8 mouse cellular contexts compared by ENCODE assay signal in the genomic region with DNA sequence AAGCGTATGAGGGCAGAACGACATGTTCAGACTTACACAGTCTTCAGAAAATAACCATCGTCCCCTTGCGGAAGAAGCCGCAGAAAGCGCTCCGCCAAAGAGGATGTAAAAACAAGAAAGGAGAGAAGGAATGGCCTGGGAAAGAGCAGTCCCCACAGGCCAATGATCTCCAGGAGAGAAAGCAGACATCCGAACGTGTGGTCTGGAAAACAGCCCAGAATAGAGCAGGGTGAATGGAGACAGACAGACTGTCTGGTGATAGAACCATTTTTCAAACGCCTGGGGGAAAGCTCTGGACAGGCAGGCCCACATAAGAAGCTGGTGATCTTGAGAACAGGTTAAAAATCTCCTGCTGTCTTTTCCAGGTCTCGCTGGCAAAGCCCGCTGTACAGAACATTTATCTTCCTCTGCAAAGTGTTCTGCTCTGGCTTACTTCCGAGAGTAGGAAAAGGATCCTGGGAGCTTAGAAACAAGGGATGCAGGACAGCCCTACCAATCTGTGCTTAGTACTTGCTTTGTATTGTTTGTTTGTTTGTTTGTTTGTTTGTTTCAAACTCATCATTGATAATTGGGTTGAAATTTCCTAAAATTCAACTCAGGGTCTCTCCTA.
DNase-seq lines count a peak whose midpoint lies in the region; ATAC-seq lines count a peak whose summit lies in the region.

No protein-coding gene starts in this region.

- WGBS in kidney, embryonic 15.5 days = 68% methylated on average over 13 of the region's 13 CpGs

- H3K9me3 ChIP-seq in kidney, embryonic 15.5 days (replicated peaks) = peaks cover 8% of the 10 kb centered on the region; the same call in 1 of the 2 replicates

- no peak for DNase-seq in kidney, adult 18-20 months
- peak; percentile 72 for DNase-seq in Muller cell, postnatal 12 days (ENCODE audit: inconsistent ontology term)
- peak; percentile 53 for DNase-seq in cerebellum, adult 9-11 months
- DNase-seq in heart, postnatal 14 days = peak; percentile 5 to 14
- DNase-seq in natural killer cell, adult 2 months (ENCODE audit: low spot score in 2 of 2) = no peak
- DNase-seq in frontal cortex, adult 2 months (ENCODE audit: extremely low spot score in 1 of 2, low spot score in 1 of 2) = no peak
- no peak for DNase-seq in urinary bladder, postnatal 36 days (ENCODE audit: low spot score in 2 of 2)

- H3K4me1 ChIP-seq in kidney, embryonic 15.5 days = no peaks in the 10 kb centered on the region

- ATAC-seq in kidney, embryonic 15.5 days (replicated peaks; ENCODE audit: low FRiP score) = no peak

- intact Hi-C loops in heart, postnatal 14 days (cut with DNase I) = no loop called here

- H3K27me3 ChIP-seq in kidney, embryonic 15.5 days = no peaks in the 10 kb centered on the region

- H3K9ac ChIP-seq in kidney, embryonic 15.5 days = no peak overlapping the region

- no peaks in the 10 kb centered on the region for H3K36me3 ChIP-seq in kidney, embryonic 15.5 days

- no peak overlapping the region for H3K4me3 ChIP-seq in kidney, embryonic 15.5 days (replicated peaks)

- no peak overlapping the region for H3K27ac ChIP-seq in kidney, embryonic 15.5 days

- 0 out of 2 replicates have a peak overlapping the region, but pooled peaks have one; percentile 7 for H3K4me2 ChIP-seq in kidney, embryonic 15.5 days

Comparison
In these comparisons a context has a peak if more than half of its experiments do, and no peak if none do; other contexts are left out.
1. DNase-seq: peak in Muller cell, postnatal 12 days (single experiment), cerebellum, adult 9-11 months (single experiment) and heart, postnatal 14 days (2 of 2); none in kidney, adult 18-20 months (single experiment), natural killer cell, adult 2 months (0 of 2), frontal cortex, adult 2 months (0 of 2) and urinary bladder, postnatal 36 days (0 of 2).